Mouse (Mus musculus): ENCODE data around the gene Sp140.
"Not testable (repeated sequence)": the region's sequence is repeated elsewhere in the genome, so short reads cannot be mapped to it uniquely, and the experiment has no call there.

DNA sequence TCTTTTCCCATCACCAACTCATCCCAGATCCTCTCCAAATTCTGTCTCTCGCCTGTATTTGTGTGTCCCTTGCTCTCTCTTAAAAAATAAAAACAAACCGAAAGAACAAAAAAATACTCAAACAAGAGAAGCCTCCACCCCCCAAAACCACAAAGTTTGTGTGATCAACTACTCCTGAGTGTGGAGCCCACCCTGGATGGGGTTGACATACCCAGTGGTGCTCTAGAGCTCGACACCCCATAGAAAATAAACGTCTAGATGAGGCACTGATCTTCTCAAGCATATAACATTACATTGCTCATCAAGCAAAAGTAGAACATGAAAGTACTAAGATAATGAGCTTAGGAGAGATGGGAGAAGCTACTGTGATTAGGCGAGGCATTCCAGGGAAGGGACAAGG, 17.0 kb downstream of the Sp140 start:
- TF ChIP-seq POLR2A (IDR thresholded peaks at IDR 0.05; ENCODE audit: control insufficient read depth, low read depth, low read length); CTCF (IDR thresholded peaks at IDR 0.05; ENCODE audit: control insufficient read depth, insufficient read depth, insufficient replicate concordance, low read depth, low read length): not testable (repeated sequence)
